Mouse (Mus musculus): ENCODE data around the gene Gm17660. TPM values are rescaled to one million over a fixed set of nuclear protein-coding genes. Genes with fewer than 3 reads are reported as not detected.
A peak's percentile ranks its signal among the peaks of the same experiment; 100 is the strongest.

The Gm17660 gene
- total and polyA plus RNA-seq, 2 experiments from 2014 or later = 1.1 TPM; not detected in 1

DNA sequence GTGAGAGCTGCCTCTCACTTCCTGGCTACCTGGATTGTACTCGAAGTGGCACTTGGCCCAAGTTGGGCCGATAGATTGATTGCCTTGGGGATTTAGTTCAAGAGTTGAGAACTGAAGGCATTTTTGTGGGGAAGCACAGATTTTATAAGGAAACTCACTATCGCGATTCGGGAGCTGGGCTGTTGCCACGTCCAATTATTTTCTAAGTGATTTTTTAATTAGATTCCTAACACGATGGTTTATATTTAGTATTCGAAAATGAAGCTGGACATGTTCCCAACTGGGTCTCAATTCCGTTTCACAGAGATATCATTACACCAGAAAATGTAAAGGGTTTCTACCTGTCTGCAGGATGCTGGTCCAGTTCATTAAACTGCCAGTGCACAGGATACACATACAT is 8.0 kb upstream of the Gm17660 start:
- no peaks in the 10 kb centered on the region for H3K4me1 ChIP-seq (ENCODE audit: insufficient read depth)
- H3K36me3 ChIP-seq (ENCODE audit: insufficient read depth) = peaks cover 25% of the 10 kb centered on the region
- peak; percentile 57 for DNase-seq
- no peak overlapping the region for H3K9ac ChIP-seq
- no peaks in the 10 kb centered on the region for H3K27me3 ChIP-seq (ENCODE audit: insufficient read depth, low read length)
- no peak overlapping the region for H3K4me2 ChIP-seq (ENCODE audit: low read depth)
- no peak for TF ChIP-seq CTCF (IDR thresholded peaks at IDR 0.05; ENCODE audit: low read depth)
- no peaks in the 10 kb centered on the region for H3K9me3 ChIP-seq (ENCODE audit: low read length)
- no peak for ATAC-seq
- WGBS = 56% methylated on average over 9 of the region's 9 CpGs
- no peak overlapping the region for H3K27ac ChIP-seq (ENCODE audit: low read depth, low read length)
- H3K4me3 ChIP-seq (ENCODE audit: low read depth, low read length) = no peak overlapping the region

DNA sequence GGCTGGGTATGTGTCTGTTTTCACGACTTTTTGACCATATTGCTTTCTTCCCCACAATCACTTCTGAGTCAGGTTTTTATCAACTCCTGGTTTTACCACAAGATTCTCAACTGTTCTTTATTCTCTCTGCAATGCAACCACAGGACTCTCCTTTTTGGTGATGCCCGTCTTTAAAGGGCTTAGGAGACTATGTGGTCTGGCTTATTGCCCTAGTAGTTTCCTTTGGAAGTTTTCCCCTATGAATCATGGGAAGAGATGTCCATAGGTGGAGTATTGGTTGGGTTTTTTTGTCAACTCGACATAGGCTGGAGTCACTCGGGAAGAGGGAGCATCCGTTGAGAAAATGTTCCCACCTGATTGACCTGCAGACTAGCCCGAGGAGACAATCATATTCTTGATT is 3.3 kb upstream of the Gm17660 start:
- Histone ChIP-seq H3K36me3 (ENCODE audit: insufficient read depth) (peaks cover 10% of the 10 kb centered on the region; the same call in 1 of the 2 replicates), H3K27ac (ENCODE audit: low read depth, low read length) (no peak overlapping the region), H3K4me3 (ENCODE audit: low read depth, low read length) (no peak overlapping the region), H3K9ac (no peak overlapping the region), H3K4me1 (ENCODE audit: insufficient read depth) (no peaks in the 10 kb centered on the region), H3K4me2 (ENCODE audit: low read depth) (no peak overlapping the region), H3K9me3 (ENCODE audit: low read length) (no peaks in the 10 kb centered on the region), H3K27me3 (ENCODE audit: insufficient read depth, low read length) (no peaks in the 10 kb centered on the region)
- DNase-seq (no peak), ATAC-seq (no peak)
- 92% methylated on average over 6 of the region's 6 CpGs for WGBS
- no peak for TF ChIP-seq CTCF (IDR thresholded peaks at IDR 0.05; ENCODE audit: low read depth)

DNA sequence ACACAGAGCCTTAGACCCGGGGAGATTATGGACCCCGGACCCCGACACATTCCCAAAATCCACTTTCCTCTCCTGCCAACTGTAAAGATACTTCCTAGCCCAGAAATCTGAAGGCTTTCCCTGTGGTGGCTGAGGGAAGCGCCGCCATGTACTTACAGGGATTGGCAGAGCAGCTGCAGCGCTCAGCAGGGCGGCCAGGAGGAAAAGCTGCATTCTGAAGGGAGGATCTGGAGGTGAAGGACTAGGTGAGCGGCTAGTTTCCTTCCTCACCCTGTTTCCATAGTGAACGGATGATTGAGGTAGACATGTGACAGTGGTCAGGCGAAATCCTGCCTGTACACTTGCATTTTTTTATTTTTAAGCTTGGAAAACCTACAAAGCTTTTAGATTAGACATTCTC is 1.0 kb downstream of the Gm17660 start:
- Histone ChIP-seq H3K4me2 (ENCODE audit: low read depth) (no peak overlapping the region), H3K36me3 (ENCODE audit: insufficient read depth) (peaks cover 5% of the 10 kb centered on the region; the same call in 1 of the 2 replicates), H3K9ac (no peak overlapping the region; the same call in 1 of the 2 replicates), H3K27ac (ENCODE audit: low read depth, low read length) (no peak overlapping the region), H3K9me3 (ENCODE audit: low read length) (no peaks in the 10 kb centered on the region), H3K4me3 (ENCODE audit: low read depth, low read length) (no peak overlapping the region), H3K4me1 (ENCODE audit: insufficient read depth) (0 out of 2 replicates have a peak, but pooled peaks cover 2% of the 10 kb centered on the region), H3K27me3 (ENCODE audit: insufficient read depth, low read length) (no peaks in the 10 kb centered on the region)
- TF ChIP-seq CTCF (IDR thresholded peaks at IDR 0.05; ENCODE audit: low read depth) = peak; percentile 12; the same call in 1 of the 2 replicates
- no peak for ATAC-seq
- WGBS = 30% methylated on average over 10 of the region's 10 CpGs
- DNase-seq = peak; percentile 46

DNA sequence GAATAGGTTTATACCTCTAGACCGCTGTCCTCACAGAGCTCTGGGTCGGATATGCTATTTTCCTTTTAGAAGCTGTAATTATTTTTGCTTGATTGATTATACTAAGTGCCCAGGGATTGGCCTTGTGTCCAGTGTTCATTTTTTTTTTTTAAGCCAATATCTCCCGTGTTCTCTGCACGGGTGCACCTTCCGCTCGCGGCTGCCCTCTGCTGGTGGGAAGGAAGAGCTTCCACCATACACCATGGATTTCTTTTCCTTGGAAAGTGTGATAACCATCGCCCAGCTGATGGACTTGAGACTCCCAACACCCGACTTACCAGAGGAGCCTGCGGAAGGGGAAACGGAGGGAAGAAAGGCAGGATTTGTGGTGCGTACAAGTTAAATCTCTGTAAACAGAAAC is 3.0 kb downstream of the Gm17660 start:
- H3K36me3 ChIP-seq (ENCODE audit: insufficient read depth) = no peaks in the 10 kb centered on the region
- H3K9ac ChIP-seq = no peak overlapping the region
- DNase-seq (peak; percentile 66), ATAC-seq (peak; percentile 55; the same call in 1 of the 2 replicates)
- H3K27ac ChIP-seq (ENCODE audit: low read depth, low read length) = no peak overlapping the region
- H3K4me3 ChIP-seq (ENCODE audit: low read depth, low read length) = no peak overlapping the region
- 0 out of 2 replicates have a peak, but pooled peaks cover 5% of the 10 kb centered on the region for H3K4me1 ChIP-seq (ENCODE audit: insufficient read depth)
- 28% methylated on average over 12 of the region's 12 CpGs for WGBS
- no peaks in the 10 kb centered on the region for H3K9me3 ChIP-seq (ENCODE audit: low read length)
- no peak overlapping the region for H3K4me2 ChIP-seq (ENCODE audit: low read depth)
- peak; percentile 84 for TF ChIP-seq CTCF (IDR thresholded peaks at IDR 0.05; ENCODE audit: low read depth)
- H3K27me3 ChIP-seq (ENCODE audit: insufficient read depth, low read length) = no peaks in the 10 kb centered on the region

- Histone ChIP-seq H3K9ac (no peak overlapping the region), H3K36me3 (ENCODE audit: insufficient read depth) (no peaks in the 10 kb centered on the region), H3K4me1 (ENCODE audit: insufficient read depth) (0 out of 2 replicates have a peak, but pooled peaks cover 5% of the 10 kb centered on the region), H3K4me3 (ENCODE audit: low read depth, low read length) (no peak overlapping the region), H3K9me3 (ENCODE audit: low read length) (no peaks in the 10 kb centered on the region), H3K27me3 (ENCODE audit: insufficient read depth, low read length) (no peaks in the 10 kb centered on the region), H3K27ac (ENCODE audit: low read depth, low read length) (no peak overlapping the region), H3K4me2 (ENCODE audit: low read depth) (no peak overlapping the region)
- ATAC-seq = peak; percentile 54; the same call in 1 of the 2 replicates
- TF ChIP-seq CTCF (IDR thresholded peaks at IDR 0.05; ENCODE audit: low read depth) = no peak
- DNase-seq = no peak
- WGBS = 78% methylated on average over 5 of the region's 5 CpGs
Observed at GRCm38 (mm10) chr5:104073602-104074001, 3.8 kb downstream of the Gm17660 start.

GRCm38 (mm10) chr5:104072272-104072886 is 5.0 kb downstream of the Gm17660 start:
- Histone ChIP-seq H3K4me2 (ENCODE audit: low read depth) (no peak overlapping the region), H3K4me3 (ENCODE audit: low read depth, low read length) (no peak overlapping the region), H3K36me3 (ENCODE audit: insufficient read depth) (no peaks in the 10 kb centered on the region), H3K9ac (no peak overlapping the region), H3K27ac (ENCODE audit: low read depth, low read length) (peak overlapping the region; percentile 60), H3K4me1 (ENCODE audit: insufficient read depth) (0 out of 2 replicates have a peak, but pooled peaks cover 5% of the 10 kb centered on the region), H3K9me3 (ENCODE audit: low read length) (no peaks in the 10 kb centered on the region), H3K27me3 (ENCODE audit: insufficient read depth, low read length) (no peaks in the 10 kb centered on the region)
- peak; percentile 84 for ATAC-seq
- 10% methylated on average over 8 of the region's 8 CpGs for WGBS
- DNase-seq = peak; percentile 43
- no peak for TF ChIP-seq CTCF (IDR thresholded peaks at IDR 0.05; ENCODE audit: low read depth)

GRCm38 (mm10) chr5:104071048-104071447 is 6.4 kb downstream of the Gm17660 start:
- Histone ChIP-seq H3K27ac (ENCODE audit: low read depth, low read length) (peak overlapping the region; percentile 29; the same call in 1 of the 2 replicates), H3K9ac (no peak overlapping the region), H3K9me3 (ENCODE audit: low read length) (no peaks in the 10 kb centered on the region), H3K4me1 (ENCODE audit: insufficient read depth) (0 out of 2 replicates have a peak, but pooled peaks cover 5% of the 10 kb centered on the region), H3K27me3 (ENCODE audit: insufficient read depth, low read length) (no peaks in the 10 kb centered on the region), H3K4me3 (ENCODE audit: low read depth, low read length) (no peak overlapping the region), H3K36me3 (ENCODE audit: insufficient read depth) (no peaks in the 10 kb centered on the region), H3K4me2 (ENCODE audit: low read depth) (no peak overlapping the region)
- no peak for TF ChIP-seq CTCF (IDR thresholded peaks at IDR 0.05; ENCODE audit: low read depth)
- DNase-seq = no peak
- 54% methylated on average over 4 of the region's 4 CpGs for WGBS
- ATAC-seq = 0 out of 2 replicates have a peak, but pooled peaks have one; percentile 14

Measured in forebrain, postnatal 0 days (tissue).